Mouse (Mus musculus) gastrocnemius, postnatal 25 days (tissue): Measurements from ENCODE around the gene Gpr34. TPM values are rescaled to one million over a fixed set of nuclear protein-coding genes. Genes with fewer than 3 reads are reported as not detected.

Source experiments
- DNase-seq: peaks from one replicate; pipeline ENCODE4 v3.0.0; 2022
- long read RNA-seq, 2 experiments: library from polyadenylated mRNA; stranded (forward); transcript quantifications; one replicate each; pipeline ENCODE4 v2.0.0; 2021
- total RNA-seq, 2 experiments: library from RNA; stranded (reverse); gene quantifications; 1 replicate in 1 of 2; 2 replicates in 1 of 2; pipeline ENCODE4 v1.2.3; 2021

Gpr34 gene
- under 1 TPM; 0.46 to 0.92 TPM for total RNA-seq
- long read RNA-seq, experiment 1, partial matches to known transcripts, result 0 of 1 reads
- long read RNA-seq, experiment 1, other reads (novel, unspliced or antisense), result 1 of 1 reads
- long read RNA-seq, experiment 2, partial matches to known transcripts, result 0 of 2 reads
- long read RNA-seq, experiment 2, other reads (novel, unspliced or antisense), result 0 of 2 reads

- no peak for DNase-seq
Observed at GRCm38 (mm10) chrX:13631599-13632283, at the start of gene Gpr34. TSS of gene Gpr34 (plus strand) at chrX:13632089.

DNA sequence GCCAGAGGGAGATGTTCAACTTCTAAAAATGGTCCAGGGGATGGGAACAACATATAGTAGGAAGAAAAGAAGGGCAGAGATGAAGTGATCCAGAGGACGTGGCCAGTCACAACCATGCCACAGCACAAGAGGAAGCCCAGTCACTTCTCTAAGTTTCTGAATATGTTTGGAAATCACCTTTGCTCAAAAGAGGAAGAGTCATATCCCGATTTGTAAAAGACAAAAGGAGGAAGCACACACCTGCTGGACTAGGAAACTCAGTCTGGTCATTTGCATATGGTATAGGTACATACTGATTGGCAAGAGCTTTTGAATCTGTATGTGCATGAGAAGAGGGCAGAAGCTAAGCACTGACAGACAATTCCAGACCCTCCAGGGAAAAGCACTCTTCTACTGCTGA is 32.5 kb upstream of the Gpr34 start:
- DNase-seq, result no peak

DNA sequence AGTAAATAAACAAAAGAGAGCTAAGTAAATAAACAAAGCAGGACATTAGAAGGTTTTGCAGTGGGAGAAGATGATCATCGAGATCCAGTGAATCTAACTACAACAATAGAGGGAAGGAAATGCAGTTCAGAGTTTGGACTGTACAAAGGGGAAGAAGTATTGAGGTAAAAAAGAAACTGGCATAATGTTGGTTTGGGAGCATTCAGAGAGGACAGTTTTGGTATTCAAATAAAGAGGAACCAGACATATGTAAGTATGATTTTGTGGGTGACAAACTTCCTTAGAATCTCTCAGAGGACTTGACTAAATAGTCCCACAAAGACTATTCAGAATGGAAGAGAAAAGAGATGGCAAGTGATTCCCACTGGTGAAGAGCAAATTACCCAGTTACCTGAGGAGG is 31.9 kb upstream of the Gpr34 start:
- DNase-seq, result no peak

DNA sequence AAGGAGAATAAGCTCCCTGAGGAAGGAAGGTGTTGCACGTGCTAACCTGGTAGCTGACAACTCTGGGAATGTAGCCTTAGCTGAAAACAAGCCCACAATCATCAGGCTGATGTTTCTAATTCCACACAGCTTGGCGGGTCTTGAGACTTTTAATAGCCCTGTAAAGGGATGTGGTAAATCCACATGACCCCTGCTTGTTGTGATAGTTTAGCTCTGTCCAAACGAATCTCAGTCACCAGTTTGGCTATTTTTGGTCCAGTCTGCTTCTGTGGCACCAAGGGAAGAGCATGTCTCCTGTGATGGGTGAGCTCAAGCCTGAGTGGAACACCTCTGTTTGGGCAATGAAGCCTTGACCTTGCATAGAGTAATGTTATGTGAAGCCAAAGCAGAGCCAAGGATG is 25.1 kb upstream of the Gpr34 start:
- DNase-seq, result no peak

GRCm38 (mm10) chrX:13607752-13608151 is 24.1 kb upstream of the Gpr34 start:
- no peak for DNase-seq

GRCm38 (mm10) chrX:13611114-13611513 is 20.8 kb upstream of the Gpr34 start:
- DNase-seq, result no peak

- no peak for DNase-seq
Observed at GRCm38 (mm10) chrX:13612115-13612514, 19.8 kb upstream of the Gpr34 start.

GRCm38 (mm10) chrX:13616726-13617125 is 15.2 kb upstream of the Gpr34 start:
- DNase-seq, result no peak

- DNase-seq, result no peak
Observed at GRCm38 (mm10) chrX:13617294-13617693, 14.6 kb upstream of the Gpr34 start.

DNA sequence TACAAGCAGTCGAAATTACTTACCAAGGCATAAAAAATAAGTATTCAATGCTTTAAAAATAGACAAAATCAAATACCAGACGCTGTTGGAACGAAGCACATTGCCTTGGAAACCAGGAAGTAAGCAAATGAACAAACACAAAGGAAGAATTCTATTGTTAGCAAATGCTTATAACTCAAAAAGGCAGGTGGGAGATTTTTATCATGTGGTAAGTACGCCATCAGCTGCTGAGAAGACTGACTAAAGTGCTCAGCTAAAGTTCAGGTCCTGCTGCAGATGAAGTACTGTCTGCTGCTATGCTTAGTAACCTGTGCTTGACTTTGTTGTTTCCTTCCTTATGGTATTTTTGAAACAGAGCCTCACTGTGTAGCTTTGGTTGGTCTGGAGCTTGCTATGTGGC is 13.4 kb upstream of the Gpr34 start:
- no peak for DNase-seq

DNA sequence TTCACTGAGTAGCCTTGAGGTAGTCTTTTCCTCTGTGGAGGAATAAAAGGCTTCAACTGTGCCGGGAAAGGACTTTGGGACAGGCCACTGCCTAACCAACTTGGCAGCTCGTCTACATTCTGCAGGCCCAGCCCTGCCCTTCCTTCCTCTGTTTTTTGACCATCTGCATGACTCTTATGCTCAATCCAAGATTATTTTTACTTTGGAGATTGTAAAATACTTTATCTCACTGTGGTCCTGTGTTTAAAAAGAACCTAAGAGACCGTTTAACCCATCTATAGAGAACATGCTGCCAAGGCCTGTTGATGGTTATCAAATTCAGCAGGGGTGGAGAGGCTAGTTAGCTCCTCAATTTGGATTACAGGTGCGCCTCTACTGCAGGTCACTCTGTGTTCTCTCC is 10.4 kb upstream of the Gpr34 start:
- DNase-seq, result peak; percentile 33

DNA sequence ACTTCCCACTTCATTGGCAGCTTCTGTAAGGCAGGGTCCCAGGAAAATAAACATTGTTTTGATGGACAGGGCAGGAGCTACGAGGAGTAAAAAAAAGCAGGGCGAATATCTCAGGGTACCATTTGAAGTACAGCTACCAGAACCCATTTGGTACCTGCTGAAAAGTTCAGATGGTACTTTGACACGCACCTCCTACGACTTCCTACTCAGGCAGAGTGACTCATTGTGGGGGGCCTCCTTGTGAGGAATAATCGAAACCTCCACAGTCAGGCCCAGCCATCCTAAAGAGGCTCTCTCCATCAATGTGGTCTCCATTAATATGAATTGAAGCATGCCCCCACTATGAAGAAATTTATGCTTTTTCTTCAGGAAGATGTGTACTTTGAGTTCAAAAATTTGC is 9.2 kb upstream of the Gpr34 start:
- no peak for DNase-seq

DNA sequence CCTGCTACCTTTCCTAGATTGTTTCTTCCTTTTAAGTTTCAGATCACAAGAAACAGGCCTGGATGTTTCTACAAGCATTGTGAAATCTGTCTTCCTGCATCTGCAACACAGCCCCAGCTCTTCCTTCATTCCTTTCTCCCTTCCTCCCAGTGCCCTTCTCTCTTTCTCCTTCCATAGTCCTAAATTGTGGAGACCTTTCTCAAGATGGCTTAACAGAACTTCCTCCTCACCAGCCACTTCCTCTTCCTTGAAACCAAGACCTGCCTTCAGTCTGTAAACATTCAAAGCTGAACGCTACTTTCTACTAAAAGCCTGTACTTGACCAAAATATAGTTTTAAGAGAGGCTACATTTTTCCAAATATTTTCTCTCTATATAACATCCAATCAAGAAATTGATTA is 4.5 kb downstream of the Gpr34 start:
- DNase-seq, result no peak

GRCm38 (mm10) chrX:13638894-13639293 is 7.0 kb downstream of the Gpr34 start:
- DNase-seq, result no peak

- DNase-seq, result no peak
Observed at GRCm38 (mm10) chrX:13651889-13652288, 20.0 kb downstream of the Gpr34 start.

- DNase-seq, result no peak
Observed at GRCm38 (mm10) chrX:13652291-13652690, 20.4 kb downstream of the Gpr34 start.

GRCm38 (mm10) chrX:13655005-13655421 is 23.1 kb downstream of the Gpr34 start:
- no peak for DNase-seq

DNA sequence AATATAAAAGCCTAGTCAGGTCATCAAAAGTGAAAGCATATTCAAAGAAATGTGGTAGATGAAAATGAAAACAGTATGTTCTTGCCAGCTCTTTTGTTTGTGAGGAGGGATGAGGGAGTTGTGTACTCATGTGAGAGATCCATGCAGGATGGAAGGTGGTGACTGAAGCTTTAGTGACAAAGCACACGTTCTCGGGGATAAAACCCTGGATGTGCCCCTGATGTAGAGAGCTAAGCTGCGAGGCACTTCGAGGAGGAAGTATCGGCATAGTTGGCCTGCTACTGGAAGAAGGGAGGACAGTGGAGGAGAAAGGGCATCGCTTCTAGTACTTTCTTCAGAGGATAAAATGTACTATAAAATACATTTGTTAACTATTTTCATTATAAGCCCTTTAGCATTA is 24.0 kb downstream of the Gpr34 start:
- no peak for DNase-seq

DNA sequence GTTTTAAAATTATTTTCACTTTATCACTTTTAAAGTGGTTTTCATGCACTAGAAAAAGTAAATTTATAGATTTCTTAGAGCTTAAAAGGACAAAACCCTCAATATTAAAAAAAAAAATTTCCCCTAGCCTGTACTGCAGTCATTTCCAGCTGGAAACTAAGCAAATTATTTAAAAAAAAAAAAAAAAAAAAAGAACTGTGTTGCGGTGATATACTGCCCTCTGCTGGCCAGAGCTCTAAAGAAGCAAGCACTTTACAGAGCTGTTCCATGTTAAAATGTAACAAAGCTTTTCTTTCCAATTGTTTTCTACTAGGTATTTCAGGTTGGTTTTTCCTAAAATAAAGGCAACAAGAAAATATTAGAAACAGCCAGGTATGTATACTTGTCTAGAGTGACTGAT is 24.8 kb downstream of the Gpr34 start:
- DNase-seq, result no peak

DNA sequence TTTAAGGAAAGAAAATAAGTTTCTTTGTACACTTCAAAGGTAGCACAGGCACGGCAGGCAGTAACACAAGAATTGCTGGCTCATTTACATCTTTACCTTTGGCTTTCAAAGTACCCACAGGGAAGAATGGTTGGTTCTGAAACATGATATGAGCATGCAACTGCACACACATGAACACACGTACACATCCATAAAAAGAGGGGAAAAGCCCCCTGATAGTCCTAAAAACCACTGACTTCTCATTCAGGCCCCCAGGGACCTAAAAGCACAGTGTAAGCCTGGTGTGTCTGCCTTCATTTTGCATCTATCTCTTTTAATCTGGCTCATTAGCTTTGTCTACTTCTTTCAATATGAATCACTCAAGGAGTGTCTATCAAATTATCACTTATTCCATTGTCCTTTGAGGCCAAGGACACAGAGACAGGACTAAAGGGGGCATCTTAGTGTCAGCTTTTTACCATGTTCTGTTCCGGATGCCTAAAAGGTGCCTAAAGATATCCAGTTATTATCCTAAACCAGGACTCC is 26.8 kb downstream of the Gpr34 start:
- no peak for DNase-seq

- no peak for DNase-seq
Observed at GRCm38 (mm10) chrX:13659201-13659890, 27.5 kb downstream of the Gpr34 start.

DNA sequence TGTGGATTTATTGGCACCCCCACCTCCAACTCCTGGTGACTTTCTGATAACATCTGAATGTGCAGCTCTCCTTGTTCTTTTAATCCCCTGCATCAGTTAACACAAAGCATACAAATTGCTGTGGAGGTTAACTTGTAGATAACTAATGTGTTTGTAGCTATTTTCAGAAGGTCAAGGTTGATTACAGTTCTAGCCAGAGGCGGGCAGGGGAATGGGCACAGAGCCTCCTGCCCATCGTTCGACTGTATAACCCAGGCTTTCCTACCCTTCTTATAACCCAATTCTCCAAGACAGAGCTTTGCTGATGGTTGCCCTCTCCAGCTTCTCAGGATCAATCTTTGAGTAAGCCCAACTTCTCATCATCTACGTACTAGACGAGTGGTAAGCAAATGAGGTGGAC is 29.2 kb downstream of the Gpr34 start, which contains the start of gene Gpr82:
TSS of gene Gpr82 (plus strand) at position 301 of the 400 bp plus-strand sequence.
- no peak for DNase-seq

- no peak for DNase-seq
Observed at GRCm38 (mm10) chrX:13668867-13669266, 37.0 kb downstream of the Gpr34 start.
